Mouse (Mus musculus) heart, adult 10 weeks (tissue): ENCODE results near the gene Ciita. TPM values are rescaled to one million over a fixed set of nuclear protein-coding genes. Genes with fewer than 3 reads are reported as not detected.

ENCODE experiments used
- polyA plus RNA-seq: library from polyadenylated mRNA; stranded (reverse); fragments of 350-450 nt; fragmentation: Illumina TruSeq; extraction: RNeasy Lipid Tissue Mini Kit (QIAGEN cat#74804); gene quantifications from one replicate; pipeline ENCODE4 v1.2.3, GENCODE M21; 2014; ENCODE audit warnings: low read depth, low replicate concordance

Gene Ciita
- polyA plus RNA-seq, result 0.45 TPM

GRCm38 (mm10) chr16:10479857-10480256, at the start of gene Ciita:
Gene Ciita (plus strand): TSS chr16:10480059.

GRCm38 (mm10) chr16:10447264-10447594, 32.6 kb upstream of the Ciita start, which contains the start of gene Tvp23a:
Gene Tvp23a (minus strand): TSS chr16:10447362.

GRCm38 (mm10) chr16:10542698-10543365, 63.0 kb downstream of the Ciita start, which contains the start of gene Dexi:
Gene Dexi (minus strand): TSS chr16:10543054.

GRCm38 (mm10) chr16:10544995-10545622, 65.2 kb downstream of the Ciita start, which contains the start of gene Clec16a:
Gene Clec16a (plus strand): TSS chr16:10545339.

Other genes with a start within 250 kb of the Ciita start
- 50.1 TPM for gene Emp2, start 166.1 kb upstream of the Ciita start, polyA plus RNA-seq
- not detected for gene Tekt5, start 84.6 kb upstream of the Ciita start, polyA plus RNA-seq
- gene Nubp1, start 68.1 kb upstream of the Ciita start, polyA plus RNA-seq, result 10.9 TPM
- 0.55 TPM for gene Tvp23a, start 32.7 kb upstream of the Ciita start, polyA plus RNA-seq
- gene Dexi, start 63.0 kb downstream of the Ciita start, polyA plus RNA-seq, result 33.8 TPM
- gene Clec16a, start 65.3 kb downstream of the Ciita start, polyA plus RNA-seq, result 37.5 TPM